In genomic region chr1:136952609-136953311, GRCm38 (mm10) we compare ENCODE assay signal across 8 mouse cellular contexts. TPM values are rescaled to one million over a fixed set of nuclear protein-coding genes. Genes with fewer than 3 reads are reported as not detected.
DNase-seq lines count a peak whose midpoint lies in the region; ATAC-seq lines count a peak whose summit lies in the region.

No protein-coding gene starts in this region.

- 0 out of 2 replicates have a peak overlapping the region, but pooled peaks have one; percentile 17 for H3K27ac ChIP-seq in limb, embryonic 10.5 days
- no peak overlapping the region for H3K27ac ChIP-seq in neural tube, embryonic 14.5 days (ENCODE audit: low read depth, low read length)

- peaks cover 56% of the 10 kb centered on the region for H3K4me1 ChIP-seq in limb, embryonic 10.5 days
- H3K4me1 ChIP-seq in neural tube, embryonic 14.5 days (ENCODE audit: control insufficient read depth, insufficient read depth, low read length), result peaks cover 16% of the 10 kb centered on the region

- peaks cover 3% of the 10 kb centered on the region; the same call in 1 of the 2 replicates for H3K9me3 ChIP-seq in limb, embryonic 10.5 days (replicated peaks)
- no peaks in the 10 kb centered on the region for H3K9me3 ChIP-seq in neural tube, embryonic 14.5 days (ENCODE audit: control insufficient read depth, low read length)

- no peak for DNase-seq in frontal cortex, adult 2 months (ENCODE audit: extremely low spot score in 1 of 2, low spot score in 1 of 2)
- peak; percentile 95 for DNase-seq in R1 (ENCODE audit: low read depth, low spot score)
- DNase-seq in forelimb bud, embryonic 11.5 days (ENCODE audit: low read depth, low spot score), result peak; percentile 28
- peak; percentile 70 for DNase-seq in limb, embryonic 10.5 days (ENCODE audit: low spot score)
- no peak for DNase-seq in cerebellum, postnatal 14 days
- no peak for DNase-seq in layer of hippocampus, adult 9-11 months

- H3K36me3 ChIP-seq in limb, embryonic 10.5 days, result no peaks in the 10 kb centered on the region
- no peaks in the 10 kb centered on the region for H3K36me3 ChIP-seq in neural tube, embryonic 14.5 days (ENCODE audit: control insufficient read depth, insufficient read depth, low read length)

- peak overlapping the region; percentile 48 for H3K4me3 ChIP-seq in limb, embryonic 10.5 days
- H3K4me3 ChIP-seq in neural tube, embryonic 14.5 days (ENCODE audit: low read depth, low read length), result peak overlapping the region; percentile 18; the same call in 1 of the 2 replicates

- peak; percentile 34; the same call in 1 of the 2 replicates for ATAC-seq in frontal cortex, adult (ENCODE audit: low TSS enrichment)
- no peak for ATAC-seq in neural tube, embryonic 14.5 days (ENCODE audit: low read depth)

- H3K4me2 ChIP-seq in neural tube, embryonic 14.5 days (ENCODE audit: low read depth, low read length), result peak overlapping the region; percentile 38

- peaks cover 100% of the 10 kb centered on the region for H3K27me3 ChIP-seq in limb, embryonic 10.5 days (ENCODE audit: low read depth, poor library complexity, severe bottlenecking)
- peaks cover 61% of the 10 kb centered on the region for H3K27me3 ChIP-seq in neural tube, embryonic 14.5 days (ENCODE audit: control insufficient read depth, insufficient read depth, low read length)

- no peak overlapping the region for H3K9ac ChIP-seq in neural tube, embryonic 14.5 days (replicated peaks; ENCODE audit: low read depth, low read length)

- under 1% methylated on average over 39 of the region's 39 CpGs for WGBS in limb, embryonic 10.5 days
- WGBS in neural tube, embryonic 14.5 days, result under 1% methylated on average over 39 of the region's 39 CpGs

RNA-seq across cellular contexts. Expression of gene Nr5a2, which starts 7.5 kb away (rescaled TPM):
- 0.06 and 0.15 TPM in 2 replicates for polyA plus RNA-seq in frontal cortex, adult 2 months (2012; rRNA removed)
- 0.30 and 0.40 TPM in 2 replicates for polyA plus RNA-seq in limb, embryonic 10.5 days (2016; fragmentation: Nextera tagmentation; extraction: Ambion mirVana)
- polyA plus RNA-seq in neural tube, embryonic 14.5 days (2014; fragmentation: Nextera tagmentation; extraction: Ambion mirVana), result 1.4 and 1.5 TPM in 2 replicates

Comparison
In these comparisons a context has a peak if more than half of its experiments do, and no peak if none do; other contexts are left out.
1. DNase-seq: peak in R1 (single experiment), forelimb bud, embryonic 11.5 days (single experiment) and limb, embryonic 10.5 days (single experiment); none in frontal cortex, adult 2 months (0 of 2), cerebellum, postnatal 14 days (0 of 2) and layer of hippocampus, adult 9-11 months (single experiment).